Mouse (Mus musculus) right cerebral cortex, postnatal 36 days (tissue): ENCODE measurements around the gene Npl.
"Not testable (repeated sequence)": the region's sequence is repeated elsewhere in the genome, so short reads cannot be mapped to it uniquely, and the experiment has no call there.

Experiments used
- DNase-seq, 2 experiments: peaks; one replicate each; pipeline ENCODE4 v3.0.0; 2022; ENCODE audit warnings: low spot score in 2 of 2, mixed read lengths in 1 of 2

The Npl gene

DNA sequence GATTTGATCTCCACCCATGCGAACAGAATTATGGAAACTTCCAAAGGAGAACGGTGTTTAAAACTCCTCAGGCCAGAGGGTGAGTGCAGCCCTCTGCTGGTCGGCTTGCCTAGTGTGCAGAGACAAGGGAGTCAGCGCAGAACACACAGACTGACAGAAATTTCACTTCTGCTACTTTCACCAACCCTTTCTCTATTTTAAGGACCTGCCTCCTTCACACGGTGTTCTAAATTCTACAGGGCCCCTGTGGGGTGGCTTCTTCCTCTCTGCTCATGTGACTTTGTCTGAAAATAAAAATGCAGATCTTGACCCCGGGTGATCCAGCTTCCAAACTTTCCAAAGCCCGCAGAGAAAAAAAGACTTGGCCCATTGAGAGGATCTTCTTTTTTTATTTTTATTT lies 60.7 kb downstream of the Npl start:
- DNase-seq: peak in 1 of 2 experiments; percentile 14

DNA sequence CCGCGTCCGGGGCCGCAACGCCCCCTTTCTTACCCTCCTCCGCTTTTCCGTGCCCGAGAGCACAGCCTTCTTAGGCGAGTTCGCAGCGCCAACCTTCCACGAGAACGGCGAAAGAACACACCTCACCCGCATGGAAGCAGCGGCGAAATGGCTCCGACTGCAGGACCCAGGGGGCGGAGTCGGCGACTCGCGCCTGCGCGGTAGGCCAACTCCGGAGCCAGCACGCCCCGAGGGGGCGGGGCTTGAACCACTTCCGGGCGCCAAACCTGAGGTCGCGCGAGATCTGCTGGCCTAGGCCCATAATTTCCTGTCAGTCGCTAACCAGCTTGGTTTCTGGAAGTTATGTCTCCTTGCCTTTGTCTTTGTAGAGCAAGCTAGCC lies 62.4 kb downstream of the Npl start, which contains the start of gene Dhx9:
Dhx9 (minus strand) TSS at position 161 of the 380 bp plus-strand sequence.
- peak; percentile 94 to 96 for DNase-seq

DNA sequence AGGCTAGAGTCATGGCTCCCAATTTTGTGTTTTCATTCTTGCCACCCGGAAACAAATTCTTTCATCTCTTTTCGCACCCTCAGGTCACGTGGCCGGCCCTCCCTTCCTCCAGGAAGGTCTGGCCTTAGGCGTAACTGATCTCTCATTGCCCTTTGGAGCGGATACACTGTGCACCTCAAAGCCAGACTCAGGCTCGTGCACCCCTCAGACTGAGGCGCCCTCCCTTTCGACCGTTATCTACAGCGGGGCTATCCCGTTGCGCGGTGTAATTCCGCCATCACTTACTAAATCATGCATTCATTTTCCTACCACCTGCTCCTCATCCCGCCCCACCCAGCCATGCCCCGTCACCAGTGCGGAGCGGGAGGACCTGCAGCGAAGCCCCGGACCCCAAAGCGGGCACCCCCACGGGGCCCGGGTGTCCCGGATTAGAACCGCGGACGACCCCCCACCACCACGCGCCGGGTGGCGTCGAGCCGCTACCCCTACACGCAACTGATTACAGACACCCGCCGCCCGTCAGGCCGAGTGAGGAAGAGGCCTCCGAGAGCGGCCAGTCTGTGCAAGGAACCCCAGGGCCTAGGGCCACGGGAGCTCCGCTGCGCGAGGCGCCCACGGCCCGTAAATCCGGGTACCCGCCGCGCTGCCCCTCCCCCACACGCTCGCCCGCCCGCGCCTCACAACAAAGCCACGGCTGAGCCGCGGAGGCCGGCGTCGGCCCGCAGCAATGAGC lies 62.9 kb downstream of the Npl start:
- peak; percentile 18 to 20 for DNase-seq

DNA sequence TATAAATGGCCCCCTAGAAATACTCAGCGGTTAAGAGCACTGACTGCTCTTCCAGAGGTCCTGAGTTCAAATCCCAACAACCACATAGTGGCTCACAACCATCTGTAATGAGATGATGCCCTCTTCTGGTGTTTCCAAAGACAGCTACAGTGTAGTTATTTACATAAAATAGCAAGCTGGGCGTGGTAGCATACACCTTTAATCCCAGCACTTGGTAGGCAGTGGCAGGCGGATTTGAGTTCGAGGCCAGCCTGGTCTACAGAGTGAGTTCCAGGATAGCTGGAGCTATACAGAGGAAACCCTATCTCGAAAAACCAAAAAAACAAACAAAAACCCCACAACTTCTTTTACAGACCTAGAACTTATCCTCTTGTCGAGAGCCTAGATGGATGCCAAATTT lies 63.7 kb downstream of the Npl start:
- DNase-seq: not testable (repeated sequence)

DNA sequence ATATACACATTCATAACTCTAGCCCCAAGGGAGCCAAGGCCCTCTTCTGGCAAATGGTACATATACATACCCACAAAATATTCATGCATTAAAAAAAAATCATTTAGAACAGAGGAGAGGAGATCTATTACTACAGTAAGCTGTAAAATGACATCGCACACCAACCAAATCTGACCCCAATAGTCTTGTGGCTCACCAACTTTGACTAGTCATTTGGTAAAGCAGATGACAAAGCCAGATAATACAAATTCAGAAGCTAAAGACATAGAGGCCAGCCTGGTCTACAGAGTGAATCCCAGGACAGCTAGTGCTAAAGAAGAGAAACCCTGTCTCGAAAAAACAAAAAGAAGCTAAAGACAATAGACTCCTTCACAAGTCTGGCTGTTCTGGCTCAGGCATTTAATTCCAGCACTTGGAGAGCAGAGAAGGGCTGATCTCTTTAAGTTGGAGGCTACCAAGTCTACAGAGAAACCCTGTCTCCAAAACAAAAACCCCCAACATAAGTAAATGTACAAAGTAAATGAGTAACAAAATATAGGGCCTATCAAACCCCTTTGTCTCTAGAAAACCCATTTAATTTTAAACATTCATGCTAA lies 64.5 kb downstream of the Npl start:
- no peak for DNase-seq

DNA sequence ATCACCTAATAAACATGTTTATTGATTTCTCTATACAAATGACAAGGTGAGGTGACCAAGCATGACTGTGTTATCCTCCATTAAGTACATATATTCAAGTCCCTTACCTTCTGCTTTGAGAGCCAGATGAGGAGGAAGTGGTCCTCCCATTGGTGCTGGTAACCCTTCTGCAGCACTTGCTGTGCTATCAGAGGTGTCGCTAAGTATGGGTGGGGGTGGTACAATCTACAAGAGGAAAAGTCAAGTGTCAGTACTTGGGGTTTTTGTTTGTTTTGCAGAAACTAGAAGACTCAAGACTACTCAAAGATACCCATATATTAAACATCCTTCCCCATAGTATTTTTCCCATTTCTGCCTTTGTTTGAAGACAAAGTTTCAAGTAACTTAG lies 68.8 kb downstream of the Npl start:
- no peak for DNase-seq

DNA sequence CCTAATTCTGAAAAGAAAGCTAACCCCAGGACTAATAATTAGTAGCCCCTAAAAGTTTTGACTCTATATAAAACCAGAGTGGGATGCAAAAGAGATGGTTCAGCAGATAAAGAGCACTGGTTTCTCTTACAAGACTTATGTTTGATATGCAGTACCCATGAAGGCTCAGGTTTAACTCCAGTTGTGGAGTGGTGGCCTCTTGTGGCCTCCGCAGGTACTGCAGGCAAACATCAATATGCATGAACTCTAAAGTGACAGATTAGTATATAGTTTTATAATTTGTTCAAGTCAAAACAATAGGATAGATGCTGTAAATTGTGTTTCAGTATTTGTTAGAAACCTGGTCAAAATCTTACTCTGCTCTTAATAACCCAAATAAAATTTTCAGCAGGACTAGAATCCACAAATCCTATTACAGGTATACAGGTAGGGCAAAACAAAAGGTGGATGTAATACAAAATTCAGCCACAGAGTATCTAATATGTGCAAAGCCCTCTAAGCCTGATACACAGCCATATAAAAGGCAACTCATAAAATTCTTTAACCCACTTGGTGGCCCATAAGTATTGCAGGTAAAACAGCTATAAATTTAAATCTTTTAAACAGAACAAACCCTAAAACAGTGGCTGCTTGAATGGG lies 69.3 kb downstream of the Npl start:
- DNase-seq: peak; percentile 25 to 55

DNA sequence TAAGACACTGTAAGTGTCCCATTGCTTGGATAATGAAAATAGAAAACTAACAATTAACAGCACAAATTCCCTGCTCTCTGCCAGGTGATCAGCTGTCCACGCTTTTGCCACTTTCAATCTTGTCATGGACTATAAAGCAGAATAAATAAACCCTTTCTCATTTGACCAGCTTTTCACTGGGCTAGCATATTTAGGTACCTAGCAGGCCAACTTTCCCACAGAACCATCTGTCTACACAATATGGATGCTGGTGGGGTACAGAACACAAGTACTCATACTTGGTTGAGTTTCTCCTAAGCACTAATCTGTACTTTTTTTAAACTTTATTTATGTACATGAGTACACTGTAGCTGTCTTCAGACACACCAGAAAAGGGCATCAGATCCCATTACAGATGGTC lies 70.5 kb downstream of the Npl start:
- DNase-seq: no peak

DNA sequence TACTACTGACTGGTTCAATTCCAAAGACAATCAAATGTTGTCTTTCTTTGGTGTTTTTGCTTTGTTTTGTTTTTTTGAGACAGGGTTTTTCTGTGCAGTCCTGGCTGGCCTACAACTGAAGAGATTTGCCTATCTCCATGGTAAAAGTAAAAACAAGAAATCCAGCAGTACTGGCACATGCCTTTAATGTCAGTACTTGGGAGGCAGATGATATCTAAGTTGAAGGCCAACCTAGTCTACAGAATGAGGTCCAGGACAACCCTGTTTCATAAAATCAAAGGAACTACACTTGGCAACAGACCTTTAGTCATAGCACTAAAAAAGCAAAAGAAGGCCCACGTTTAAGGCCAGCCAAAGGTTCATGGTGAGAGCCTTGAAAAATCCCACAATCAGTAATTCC lies 88.0 kb downstream of the Npl start:
- DNase-seq: no peak

DNA sequence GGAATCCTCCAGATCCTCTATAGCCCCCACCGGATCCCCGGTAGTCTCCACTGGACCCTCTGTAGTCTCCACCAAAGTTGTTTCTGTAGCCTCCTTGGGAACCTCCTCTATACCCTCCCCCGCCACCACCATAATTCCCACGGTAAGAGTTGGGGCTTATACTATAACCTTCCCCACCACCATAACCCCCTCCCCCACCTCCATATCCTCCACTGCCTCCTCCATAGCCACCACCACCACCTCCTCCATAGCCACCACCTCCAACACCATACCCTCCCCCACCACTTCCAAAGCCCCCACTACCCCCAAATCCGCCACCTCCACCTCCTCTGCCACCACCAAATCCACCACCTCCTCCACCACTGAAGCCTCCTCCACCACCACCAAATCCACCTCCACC lies 93.7 kb downstream of the Npl start:
- no peak for DNase-seq

DNA sequence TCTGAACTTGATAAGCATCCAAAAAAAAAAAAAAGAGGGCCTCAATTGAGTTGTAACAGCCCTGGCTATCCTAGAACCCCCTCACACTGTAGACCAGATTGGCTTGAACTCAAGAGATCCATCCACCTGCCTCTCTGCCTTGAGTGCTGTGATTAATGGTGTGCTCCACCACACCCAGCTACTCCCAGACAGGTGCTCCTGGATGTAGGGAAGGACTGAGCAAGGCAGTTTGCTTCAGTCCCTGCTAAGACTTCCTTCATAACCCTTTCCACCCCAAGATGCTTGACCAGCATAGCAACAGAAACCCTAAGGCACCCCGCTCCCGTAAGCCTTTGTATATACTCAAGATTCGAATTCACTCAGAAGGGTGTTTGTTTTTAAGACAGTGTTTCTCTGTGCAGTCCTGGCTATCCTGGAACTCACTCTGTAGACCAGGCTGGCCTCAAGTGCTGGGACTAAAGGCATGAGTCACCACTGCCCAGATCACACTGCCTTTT lies 96.7 kb downstream of the Npl start:
- no peak for DNase-seq
